Mouse (Mus musculus) brain, embryonic 14.5 days (tissue): Measurements from ENCODE around the gene Gpx7.

ENCODE experiments used
- CTCF ChIP-seq: fragments of 200-500 bp; IDR thresholded peaks from 2 replicates; pipeline ENCODE4 v1.5.1; 2012; ENCODE audit warnings: inconsistent platforms, mild to moderate bottlenecking, moderate library complexity, borderline replicate concordance; ENCODE audit not compliant: insufficient read depth, insufficient read length; ENCODE audit errors: extremely low read depth
- POLR2A ChIP-seq: fragments of 200-500 bp; IDR thresholded peaks from 2 replicates; pipeline ENCODE4 v1.6.1; 2012; ENCODE audit warnings: mild to moderate bottlenecking, inconsistent platforms, borderline replicate concordance; ENCODE audit not compliant: poor library complexity, insufficient read depth, insufficient read length, severe bottlenecking; ENCODE audit errors: extremely low read depth

GRCm38 (mm10) chr4:108406861-108407401 is at the start of gene Gpx7:
- TF ChIP-seq CTCF, result no peak
- TF ChIP-seq POLR2A, result no peak
